Mouse (Mus musculus): ENCODE results near the gene Cdk5r2.

DNA sequence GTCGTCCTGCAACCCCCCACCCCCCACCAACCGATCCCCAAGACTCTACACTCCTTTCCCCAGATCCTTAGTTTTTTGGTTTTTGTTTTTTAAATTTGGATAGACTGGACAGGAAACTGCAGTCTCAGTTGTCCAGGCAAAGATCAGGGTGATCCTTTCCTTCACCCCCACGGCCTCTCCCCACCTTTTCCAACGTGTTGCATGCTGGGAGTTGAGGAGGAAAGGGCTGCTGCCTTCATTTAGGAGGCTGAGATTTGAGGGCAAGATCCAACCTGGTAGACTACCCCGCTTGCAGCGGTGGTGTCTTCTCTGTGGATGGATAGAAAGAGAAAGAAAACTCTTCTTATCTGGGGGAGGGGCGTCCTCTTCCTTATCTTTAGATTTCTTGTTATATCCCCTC is 2.1 kb downstream of the Cdk5r2 start:
- TF ChIP-seq CTCF (IDR thresholded peaks at IDR 0.05; ENCODE audit: control insufficient read depth, insufficient read depth, low read length) (no peak), POLR2A (IDR thresholded peaks at IDR 0.05; ENCODE audit: borderline replicate concordance, control insufficient read depth, low read depth, low read length) (no peak)

Data from bone marrow, adult 2 months (tissue).